ENCODE assay signal across 27 mouse cellular contexts in the genomic region with DNA sequence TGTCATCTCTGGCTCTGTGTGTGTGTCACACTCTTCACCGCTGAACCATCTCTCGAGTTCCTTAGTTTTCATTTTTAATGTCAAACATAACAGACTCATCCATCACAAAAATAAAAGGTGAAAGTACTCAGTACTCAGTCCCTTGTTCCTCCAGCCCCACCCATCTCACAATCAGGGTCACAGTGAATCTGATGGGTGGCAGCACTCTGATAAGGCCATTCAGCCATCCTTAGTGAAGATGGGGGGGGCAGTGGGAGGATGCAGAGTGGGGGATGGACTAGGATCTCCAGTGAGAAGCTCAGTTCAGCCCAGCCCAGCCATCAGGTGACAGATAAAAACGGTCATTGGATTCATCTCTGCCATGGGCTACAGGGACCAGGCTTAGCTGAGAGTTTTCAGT. TPM values are rescaled to one million over a fixed set of nuclear protein-coding genes. Genes with fewer than 3 reads are reported as not detected.
DNase-seq lines count a peak whose midpoint lies in the region; ATAC-seq and TF ChIP-seq lines count a peak whose summit lies in the region.
"Had no signal": no experiment of that assay in that cellular context is flagged by ENCODE, and none has a peak within 500 bp of the region (broad histone marks: within the 10 kb centered on the region; RNA-seq: fewer than 3 reads in every experiment).

A gene (plus strand): TSS at position 301 of the 400 bp plus-strand sequence.

- no peak within 1 kb of the TSS for H3K4me2 ChIP-seq in heart, embryonic 12.5 days
- H3K4me2 ChIP-seq in heart, embryonic 11.5 days: no peak within 1 kb of the TSS
- no peak within 1 kb of the TSS for H3K4me2 ChIP-seq in intestine, embryonic 15.5 days (replicated peaks)
- no peak within 1 kb of the TSS for H3K4me2 ChIP-seq in intestine, postnatal 0 days (replicated peaks; ENCODE audit: low read depth)
- H3K4me2 ChIP-seq in hindbrain, embryonic 14.5 days (replicated peaks): no peak within 1 kb of the TSS
- H3K4me2 ChIP-seq: embryonic facial prominence, embryonic 12.5 days; forebrain, embryonic 12.5 days; forebrain, embryonic 15.5 days; heart, embryonic 15.5 days; hindbrain, embryonic 13.5 days had no signal

- H3K4me3 ChIP-seq in heart, embryonic 12.5 days: no peak within 1 kb of the TSS
- H3K4me3 ChIP-seq in heart, embryonic 11.5 days (ENCODE audit: low read depth, low read length): no peak within 1 kb of the TSS
- no peak within 1 kb of the TSS for H3K4me3 ChIP-seq in intestine, embryonic 15.5 days (replicated peaks)
- no peak within 1 kb of the TSS for H3K4me3 ChIP-seq in intestine, postnatal 0 days (ENCODE audit: low read depth, low read length)
- H3K4me3 ChIP-seq in small intestine, adult 2 months (ENCODE audit: low read depth, low read length): no peak within 1 kb of the TSS
- no peak within 1 kb of the TSS for H3K4me3 ChIP-seq in hindbrain, embryonic 14.5 days (replicated peaks; ENCODE audit: low read length)
- H3K4me3 ChIP-seq: embryonic facial prominence, embryonic 12.5 days; erythroblast, embryonic 14.5 days; forebrain, embryonic 12.5 days; forebrain, embryonic 15.5 days; heart, adult 2 months; heart, embryonic 10.5 days; heart, embryonic 15.5 days; hindbrain, embryonic 10.5 days; hindbrain, embryonic 13.5 days had no signal

- no peak for ATAC-seq in heart, embryonic 12.5 days (ENCODE audit: insufficient number of reproducible peaks, low FRiP score)
- ATAC-seq in heart, embryonic 11.5 days (replicated peaks; ENCODE audit: insufficient number of reproducible peaks, low FRiP score, low TSS enrichment): no peak
- ATAC-seq in intestine, embryonic 15.5 days: no peak
- ATAC-seq in intestine, postnatal 0 days: no peak
- ATAC-seq in hindbrain, embryonic 14.5 days (ENCODE audit: low FRiP score): no peak
- ATAC-seq: forebrain, embryonic 15.5 days; hindbrain, postnatal 0 days; Patski had no signal

- H3K27me3 ChIP-seq in heart, embryonic 12.5 days (replicated peaks): peaks cover 20% of the 10 kb centered on the region; the same call in 1 of the 2 replicates
- H3K27me3 ChIP-seq in heart, embryonic 11.5 days (ENCODE audit: control insufficient read depth, insufficient read depth, low read length): peaks cover 2% of the 10 kb centered on the region; the same call in 1 of the 2 replicates
- no peaks in the 10 kb centered on the region for H3K27me3 ChIP-seq in intestine, embryonic 15.5 days (replicated peaks)
- H3K27me3 ChIP-seq in intestine, postnatal 0 days (replicated peaks; ENCODE audit: control insufficient read depth, insufficient read depth, low read length): no peaks in the 10 kb centered on the region
- H3K27me3 ChIP-seq in small intestine, adult 2 months (ENCODE audit: control insufficient read depth, insufficient read depth, low read length): no peaks in the 10 kb centered on the region
- no peaks in the 10 kb centered on the region; the same call in 1 of the 2 replicates for H3K27me3 ChIP-seq in hindbrain, embryonic 14.5 days (ENCODE audit: control insufficient read depth, insufficient read depth, low read length)
- H3K27me3 ChIP-seq: embryonic facial prominence, embryonic 12.5 days had no signal

- no peak for TF ChIP-seq POLR2A in small intestine, adult 2 months (IDR thresholded peaks at IDR 0.05; ENCODE audit: low read depth, low read length)

- no peak within 1 kb of the TSS for H3K27ac ChIP-seq in heart, embryonic 12.5 days (ENCODE audit: poor library complexity, severe bottlenecking)
- H3K27ac ChIP-seq in heart, embryonic 11.5 days (ENCODE audit: low read depth, low read length): no peak within 1 kb of the TSS
- H3K27ac ChIP-seq in intestine, embryonic 15.5 days: no peak within 1 kb of the TSS
- no peak within 1 kb of the TSS; the same call in 1 of the 2 replicates for H3K27ac ChIP-seq in intestine, postnatal 0 days (ENCODE audit: low read depth, low read length)
- H3K27ac ChIP-seq in small intestine, adult 2 months (ENCODE audit: insufficient read depth, low read depth, low read length): peak within 1 kb of the TSS; percentile 38
- no peak within 1 kb of the TSS for H3K27ac ChIP-seq in hindbrain, embryonic 14.5 days
- H3K27ac ChIP-seq: embryonic facial prominence, embryonic 12.5 days; forebrain, embryonic 12.5 days; forebrain, embryonic 15.5 days; heart, adult 2 months; heart, embryonic 10.5 days; heart, embryonic 15.5 days; hindbrain, embryonic 10.5 days; hindbrain, embryonic 13.5 days; hindbrain, postnatal 0 days had no signal

- DNase-seq in right cerebral cortex, adult 18-20 months: no peak
- no peak for DNase-seq in hindbrain, embryonic 14.5 days (ENCODE audit: low spot score)
- DNase-seq: adrenal gland, postnatal 36 days; B cell, adult 2 months; cerebellum, adult 18-20 months; cerebellum, adult 9-10 months; cerebellum, postnatal 14 days; gastrocnemius, postnatal 36 days; heart, adult 2 months; heart, postnatal 10 days; heart, postnatal 36 days had no signal

- 70% methylated on average over 3 of the region's 3 CpGs for WGBS in heart, embryonic 12.5 days
- WGBS in heart, embryonic 11.5 days (ENCODE audit: insufficient replicate concordance): 68% methylated on average over 3 of the region's 3 CpGs
- 78% methylated on average over 3 of the region's 3 CpGs for WGBS in intestine, embryonic 15.5 days
- WGBS in intestine, postnatal 0 days: 78% methylated on average over 3 of the region's 3 CpGs
- 64% methylated on average over 3 of the region's 3 CpGs for WGBS in small intestine, adult 2 months
- 79% methylated on average over 3 of the region's 3 CpGs for WGBS in hindbrain, embryonic 14.5 days

- TF ChIP-seq CTCF in intestine, postnatal 0 days (IDR thresholded peaks at IDR 0.05; ENCODE audit: low read depth): no peak
- TF ChIP-seq CTCF in small intestine, adult 2 months (IDR thresholded peaks at IDR 0.05; ENCODE audit: extremely low read depth, insufficient read length, insufficient replicate concordance, low read depth, low read length): no peak

- H3K9ac ChIP-seq in heart, embryonic 12.5 days: 0 out of 2 replicates have a peak within 1 kb of the TSS, but pooled peaks have one; percentile 7
- no peak within 1 kb of the TSS for H3K9ac ChIP-seq in heart, embryonic 11.5 days (ENCODE audit: low read depth, low read length)
- no peak within 1 kb of the TSS for H3K9ac ChIP-seq in intestine, embryonic 15.5 days
- no peak within 1 kb of the TSS for H3K9ac ChIP-seq in intestine, postnatal 0 days (ENCODE audit: low read depth, low read length)
- H3K9ac ChIP-seq in hindbrain, embryonic 14.5 days: no peak within 1 kb of the TSS
- H3K9ac ChIP-seq: embryonic facial prominence, embryonic 12.5 days; forebrain, embryonic 12.5 days; forebrain, embryonic 15.5 days; heart, embryonic 15.5 days; hindbrain, embryonic 13.5 days had no signal

- H3K36me3 ChIP-seq in heart, embryonic 12.5 days: no peaks in the 10 kb centered on the region
- no peaks in the 10 kb centered on the region for H3K36me3 ChIP-seq in heart, embryonic 11.5 days (ENCODE audit: control insufficient read depth, insufficient read depth, low read length)
- H3K36me3 ChIP-seq in intestine, embryonic 15.5 days: no peaks in the 10 kb centered on the region
- no peaks in the 10 kb centered on the region for H3K36me3 ChIP-seq in intestine, postnatal 0 days (ENCODE audit: control insufficient read depth, insufficient read depth)
- H3K36me3 ChIP-seq in small intestine, adult 2 months (ENCODE audit: control insufficient read depth, insufficient read depth, low read length): no peaks in the 10 kb centered on the region
- H3K36me3 ChIP-seq in hindbrain, embryonic 14.5 days (replicated peaks; ENCODE audit: control insufficient read depth, insufficient read depth): no peaks in the 10 kb centered on the region
- H3K36me3 ChIP-seq: embryonic facial prominence, embryonic 12.5 days; forebrain, embryonic 12.5 days; forebrain, embryonic 15.5 days; G1E; heart, embryonic 15.5 days; hindbrain, embryonic 10.5 days; hindbrain, embryonic 13.5 days had no signal

- no peaks in the 10 kb centered on the region for H3K9me3 ChIP-seq in heart, embryonic 12.5 days (replicated peaks)
- no peaks in the 10 kb centered on the region for H3K9me3 ChIP-seq in heart, embryonic 11.5 days (replicated peaks; ENCODE audit: control insufficient read depth, low read length)
- no peaks in the 10 kb centered on the region for H3K9me3 ChIP-seq in intestine, embryonic 15.5 days
- H3K9me3 ChIP-seq in intestine, postnatal 0 days (ENCODE audit: control insufficient read depth): no peaks in the 10 kb centered on the region
- H3K9me3 ChIP-seq in hindbrain, embryonic 14.5 days (ENCODE audit: control insufficient read depth, low read length): no peaks in the 10 kb centered on the region
- H3K9me3 ChIP-seq: embryonic facial prominence, embryonic 12.5 days; forebrain, embryonic 12.5 days; forebrain, embryonic 15.5 days; G1E; heart, embryonic 10.5 days; heart, embryonic 15.5 days; hindbrain, embryonic 10.5 days; hindbrain, embryonic 13.5 days had no signal

- 0 out of 2 replicates have a peak, but pooled peaks cover 5% of the 10 kb centered on the region for H3K4me1 ChIP-seq in heart, embryonic 12.5 days (replicated peaks)
- H3K4me1 ChIP-seq in heart, embryonic 11.5 days (ENCODE audit: control insufficient read depth, insufficient read depth, low read length): no peaks in the 10 kb centered on the region
- peaks cover 10% of the 10 kb centered on the region for H3K4me1 ChIP-seq in intestine, embryonic 15.5 days (replicated peaks)
- no peaks in the 10 kb centered on the region for H3K4me1 ChIP-seq in intestine, postnatal 0 days (replicated peaks; ENCODE audit: control insufficient read depth, insufficient read depth, low read length)
- H3K4me1 ChIP-seq in small intestine, adult 2 months (ENCODE audit: control insufficient read depth, insufficient read depth, insufficient read length, low read length): no peaks in the 10 kb centered on the region
- no peaks in the 10 kb centered on the region for H3K4me1 ChIP-seq in hindbrain, embryonic 14.5 days (replicated peaks; ENCODE audit: control insufficient read depth, insufficient read depth, low read length)
- H3K4me1 ChIP-seq: embryonic facial prominence, embryonic 12.5 days; forebrain, embryonic 12.5 days; forebrain, embryonic 15.5 days; hindbrain, embryonic 13.5 days had no signal

RNA-seq across cellular contexts. Expression of the gene that starts here (rescaled TPM):
- not detected in 2 replicates for polyA plus RNA-seq in heart, embryonic 12.5 days (2016; fragmentation: Nextera tagmentation; extraction: Ambion mirVana)
- polyA plus RNA-seq in heart, embryonic 11.5 days (2014; fragmentation: Nextera tagmentation; extraction: Ambion mirVana): 0.69 and 1.6 TPM in 2 replicates
- polyA plus RNA-seq in intestine, embryonic 15.5 days (2015; fragmentation: Nextera tagmentation; extraction: Ambion mirVana): 14.3 and 17.6 TPM in 2 replicates
- polyA plus RNA-seq in intestine, postnatal 0 days (2015; fragmentation: Nextera tagmentation; extraction: Ambion mirVana): 11.0 and 13.3 TPM in 2 replicates
- polyA plus RNA-seq in small intestine, adult 2 months (2012; rRNA removed): 15.8 and 59.6 TPM in 2 replicates
- 1.2 TPM in 1 of 2 replicates, not detected in the other for polyA plus RNA-seq in hindbrain, embryonic 14.5 days (2014; fragmentation: Nextera tagmentation; extraction: Ambion mirVana)
- polyA plus RNA-seq: erythroblast, embryonic 14.5 days; G1E; Patski had no signal
